Mouse (Mus musculus): Measurements from ENCODE around the gene Prkx. TPM values are rescaled to one million over a fixed set of nuclear protein-coding genes. Genes with fewer than 3 reads are reported as not detected.
A peak's percentile ranks its signal among the peaks of the same experiment; 100 is the strongest.

Gene Prkx
- 14.5 and 14.7 TPM in 2 replicates for polyA plus RNA-seq (2015; fragmentation: Nextera tagmentation; extraction: Ambion mirVana)

GRCm38 (mm10) chrX:77796238-77796835 is at the start of gene Prkx:
Prkx (minus strand) TSS chrX:77796278.
- Histone ChIP-seq H3K27ac (peak within 1 kb of the TSS; percentile 44; the same call in 1 of the 2 replicates), H3K36me3 (no peaks in the 10 kb centered on the region), H3K27me3 (no peaks in the 10 kb centered on the region), H3K9ac (peak within 1 kb of the TSS; percentile 69), H3K4me2 (replicated peaks) (peak within 1 kb of the TSS; percentile 68), H3K9me3 (no peaks in the 10 kb centered on the region), H3K4me3 (peak within 1 kb of the TSS; percentile 61), H3K4me1 (peaks cover 4% of the 10 kb centered on the region; the same call in 1 of the 2 replicates)
- peak; percentile 79 for ATAC-seq (ENCODE audit: low FRiP score, low read depth)
- 26% methylated on average over 16 of the region's 19 CpGs for WGBS

- no peak for ATAC-seq (ENCODE audit: low FRiP score, low read depth)
Measured at GRCm38 (mm10) chrX:77812031-77812430, 16.0 kb upstream of the Prkx start.

GRCm38 (mm10) chrX:77810608-77811206 is 14.6 kb upstream of the Prkx start:
- Histone ChIP-seq H3K36me3 (no peaks in the 10 kb centered on the region), H3K4me2 (replicated peaks) (peak overlapping the region; percentile 54), H3K27ac (peak overlapping the region; percentile 39; the same call in 1 of the 2 replicates), H3K9ac (peak overlapping the region; percentile 35; the same call in 1 of the 2 replicates), H3K9me3 (no peaks in the 10 kb centered on the region), H3K27me3 (no peaks in the 10 kb centered on the region), H3K4me1 (no peaks in the 10 kb centered on the region), H3K4me3 (peak overlapping the region; percentile 43)
- peak; percentile 87 for ATAC-seq (ENCODE audit: low FRiP score, low read depth)
- WGBS, result 13% methylated on average over 17 of the region's 17 CpGs

More at GRCm38 (mm10) chrX:77812031-77812430, 16.0 kb upstream of the Prkx start:
- H3K27me3 ChIP-seq, result no peaks in the 10 kb centered on the region
- H3K4me3 ChIP-seq, result no peak overlapping the region
- H3K4me2 ChIP-seq (replicated peaks), result no peak overlapping the region
- H3K9me3 ChIP-seq, result no peaks in the 10 kb centered on the region
- no peak overlapping the region for H3K9ac ChIP-seq
- WGBS, result 51% methylated on average over 6 of the region's 6 CpGs
- H3K27ac ChIP-seq, result no peak overlapping the region
- H3K36me3 ChIP-seq, result no peaks in the 10 kb centered on the region
- H3K4me1 ChIP-seq, result no peaks in the 10 kb centered on the region

GRCm38 (mm10) chrX:77808602-77809001 is 12.5 kb upstream of the Prkx start:
- Histone ChIP-seq H3K9ac (no peak overlapping the region), H3K36me3 (no peaks in the 10 kb centered on the region), H3K9me3 (no peaks in the 10 kb centered on the region), H3K4me3 (no peak overlapping the region), H3K27ac (no peak overlapping the region), H3K4me1 (no peaks in the 10 kb centered on the region), H3K27me3 (no peaks in the 10 kb centered on the region), H3K4me2 (replicated peaks) (no peak overlapping the region)
- 20% methylated on average over 2 of the region's 2 CpGs for WGBS
- ATAC-seq (ENCODE audit: low FRiP score, low read depth), result no peak

- WGBS, result 94% methylated on average over 2 of the region's 2 CpGs
Measured at GRCm38 (mm10) chrX:77802293-77802692, 6.2 kb upstream of the Prkx start.

GRCm38 (mm10) chrX:77801543-77801942 is 5.5 kb upstream of the Prkx start:
- Histone ChIP-seq H3K27me3 (no peaks in the 10 kb centered on the region), H3K9ac (no peak overlapping the region), H3K4me2 (replicated peaks) (no peak overlapping the region), H3K4me1 (no peaks in the 10 kb centered on the region), H3K4me3 (no peak overlapping the region), H3K36me3 (no peaks in the 10 kb centered on the region), H3K27ac (no peak overlapping the region), H3K9me3 (no peaks in the 10 kb centered on the region)
- 69% methylated on average over 1 of the region's 1 CpGs for WGBS
- ATAC-seq (ENCODE audit: low FRiP score, low read depth), result no peak

More at GRCm38 (mm10) chrX:77802293-77802692, 6.2 kb upstream of the Prkx start:
- H3K4me1 ChIP-seq, result no peaks in the 10 kb centered on the region
- H3K9ac ChIP-seq, result no peak overlapping the region
- H3K27me3 ChIP-seq, result no peaks in the 10 kb centered on the region
- H3K4me2 ChIP-seq (replicated peaks), result no peak overlapping the region
- H3K4me3 ChIP-seq, result no peak overlapping the region
- H3K36me3 ChIP-seq, result no peaks in the 10 kb centered on the region
- ATAC-seq (ENCODE audit: low FRiP score, low read depth), result no peak
- no peaks in the 10 kb centered on the region for H3K9me3 ChIP-seq
- no peak overlapping the region for H3K27ac ChIP-seq

GRCm38 (mm10) chrX:77799554-77799953 is 3.5 kb upstream of the Prkx start:
- H3K9ac ChIP-seq, result no peak overlapping the region
- H3K4me2 ChIP-seq (replicated peaks), result no peak overlapping the region
- no peak overlapping the region for H3K27ac ChIP-seq
- ATAC-seq (ENCODE audit: low FRiP score, low read depth), result no peak
- no peaks in the 10 kb centered on the region for H3K27me3 ChIP-seq
- WGBS, result 70% methylated on average over 3 of the region's 3 CpGs
- no peaks in the 10 kb centered on the region for H3K9me3 ChIP-seq
- H3K36me3 ChIP-seq, result no peaks in the 10 kb centered on the region
- H3K4me3 ChIP-seq, result no peak overlapping the region
- H3K4me1 ChIP-seq, result no peaks in the 10 kb centered on the region

- Histone ChIP-seq H3K27ac (no peak overlapping the region), H3K4me3 (no peak overlapping the region), H3K9ac (no peak overlapping the region), H3K4me1 (peaks cover 4% of the 10 kb centered on the region; the same call in 1 of the 2 replicates), H3K4me2 (replicated peaks) (no peak overlapping the region), H3K9me3 (no peaks in the 10 kb centered on the region), H3K36me3 (no peaks in the 10 kb centered on the region), H3K27me3 (no peaks in the 10 kb centered on the region)
- no peak for ATAC-seq (ENCODE audit: low FRiP score, low read depth)
Measured at GRCm38 (mm10) chrX:77797801-77798200, 1.7 kb upstream of the Prkx start.

- Histone ChIP-seq H3K4me1 (peaks cover 4% of the 10 kb centered on the region; the same call in 1 of the 2 replicates), H3K4me3 (no peak overlapping the region), H3K27ac (no peak overlapping the region), H3K27me3 (no peaks in the 10 kb centered on the region), H3K36me3 (no peaks in the 10 kb centered on the region), H3K9me3 (no peaks in the 10 kb centered on the region), H3K9ac (no peak overlapping the region), H3K4me2 (replicated peaks) (peak overlapping the region; percentile 68; the same call in 1 of the 2 replicates)
- 69% methylated on average over 1 of the region's 1 CpGs for WGBS
- ATAC-seq (ENCODE audit: low FRiP score, low read depth), result no peak
Measured at GRCm38 (mm10) chrX:77796916-77797315, 838 bp upstream of the Prkx start.

GRCm38 (mm10) chrX:77795858-77796174 is 262 bp downstream of the Prkx start:
- H3K4me3 ChIP-seq, result peak overlapping the region; percentile 61
- H3K9me3 ChIP-seq, result no peaks in the 10 kb centered on the region
- peak; percentile 95 for ATAC-seq (ENCODE audit: low FRiP score, low read depth)
- H3K9ac ChIP-seq, result peak overlapping the region; percentile 69
- no peak overlapping the region for H3K27ac ChIP-seq
- peaks cover 4% of the 10 kb centered on the region; the same call in 1 of the 2 replicates for H3K4me1 ChIP-seq
- WGBS, result 17% methylated on average over 27 of the region's 30 CpGs
- H3K4me2 ChIP-seq (replicated peaks), result peak overlapping the region; percentile 68
- H3K27me3 ChIP-seq, result no peaks in the 10 kb centered on the region
- no peaks in the 10 kb centered on the region for H3K36me3 ChIP-seq

- Histone ChIP-seq H3K27ac (no peak overlapping the region), H3K27me3 (no peaks in the 10 kb centered on the region), H3K9ac (peak overlapping the region; percentile 69), H3K4me3 (peak overlapping the region; percentile 61), H3K36me3 (no peaks in the 10 kb centered on the region), H3K9me3 (no peaks in the 10 kb centered on the region), H3K4me2 (replicated peaks) (peak overlapping the region; percentile 68), H3K4me1 (peaks cover 4% of the 10 kb centered on the region; the same call in 1 of the 2 replicates)
- 23% methylated on average over 61 of the region's 61 CpGs for WGBS
- ATAC-seq (ENCODE audit: low FRiP score, low read depth), result peak; percentile 64
Measured at GRCm38 (mm10) chrX:77794962-77795857, 868 bp downstream of the Prkx start.

GRCm38 (mm10) chrX:77788675-77789074 is 7.4 kb downstream of the Prkx start:
- H3K4me2 ChIP-seq (replicated peaks), result no peak overlapping the region
- no peaks in the 10 kb centered on the region for H3K4me1 ChIP-seq
- peaks cover 6% of the 10 kb centered on the region for H3K36me3 ChIP-seq
- no peaks in the 10 kb centered on the region for H3K27me3 ChIP-seq
- no peaks in the 10 kb centered on the region for H3K9me3 ChIP-seq
- no peak overlapping the region for H3K9ac ChIP-seq
- no peak overlapping the region for H3K4me3 ChIP-seq
- H3K27ac ChIP-seq, result no peak overlapping the region
- WGBS, result 83% methylated on average over 3 of the region's 3 CpGs
- ATAC-seq (ENCODE audit: low FRiP score, low read depth), result peak; percentile 83
